Mouse (Mus musculus) limb, embryonic 11.5 days (tissue): Measurements from ENCODE around the gene Ubp1. TPM values are rescaled to one million over a fixed set of nuclear protein-coding genes. Genes with fewer than 3 reads are reported as not detected.
"Not testable (repeated sequence)": the region's sequence is repeated elsewhere in the genome, so short reads cannot be mapped to it uniquely, and the experiment has no call there.

ENCODE experiments used
- ATAC-seq: fragments of 200-750 bp; cut with Nextera tagmentation; 2 replicates; pipeline ENCODE4 v1.8.0; 2017; ENCODE audit warnings: low read depth; ENCODE audit not compliant: insufficient number of reproducible peaks, low FRiP score, low TSS enrichment
- DNase-seq: peaks from one replicate; pipeline ENCODE4 v3.0.0-alpha.2; 2015; ENCODE audit warnings: low spot score
- H3K27ac ChIP-seq: fragments of 300-500 bp; sonication (generic); replicated peaks from 2 replicates; pipeline ENCODE4 v1.5.1; 2014; ENCODE audit warnings: low read depth, mild to moderate bottlenecking, low read length
- H3K27me3 ChIP-seq: fragments of 300-500 bp; sonication (generic); 2 replicates; pipeline ENCODE4 v1.6.1; 2014; ENCODE audit warnings: mild to moderate bottlenecking, low read length, mixed read lengths; ENCODE audit not compliant: control insufficient read depth, insufficient read depth
- H3K36me3 ChIP-seq: fragments of 300-500 bp; sonication (generic); 2 replicates; pipeline ENCODE4 v1.6.1; 2014; ENCODE audit warnings: mild to moderate bottlenecking, low read length, moderate library complexity, mixed read lengths; ENCODE audit not compliant: control insufficient read depth, insufficient read depth
- H3K4me1 ChIP-seq: fragments of 300-500 bp; sonication (generic); 2 replicates; pipeline ENCODE4 v1.6.1; 2014; ENCODE audit warnings: low read length, mixed read lengths; ENCODE audit not compliant: control insufficient read depth, insufficient read depth
- H3K4me2 ChIP-seq: fragments of 300-500 bp; sonication (generic); 2 replicates; pipeline ENCODE4 v1.6.1; 2014; ENCODE audit warnings: low read depth, mild to moderate bottlenecking, moderate library complexity; ENCODE audit not compliant: severe bottlenecking
- H3K4me3 ChIP-seq: fragments of 300-500 bp; sonication (generic); 2 replicates; pipeline ENCODE4 v1.5.1; 2014; ENCODE audit warnings: low read depth, low read length
- H3K9ac ChIP-seq: fragments of 300-500 bp; sonication (generic); 2 replicates; pipeline ENCODE4 v1.6.1; 2014; ENCODE audit warnings: mild to moderate bottlenecking, low read length
- H3K9me3 ChIP-seq: fragments of 300-500 bp; sonication (generic); 2 replicates; pipeline ENCODE4 v1.6.1; 2016; ENCODE audit warnings: low read length; ENCODE audit not compliant: control insufficient read depth
- WGBS: fragments of 180-500 bp; shearing (Covaris S2); extraction: QIAGEN DNeasy Blood & Tissue Kit; methylation state at CpG from one replicate; pipeline ENCODE4 v1.1.7; 2014; 5-methylcytosine and 5-hydroxymethylcytosine counted together
- polyA plus RNA-seq: library from polyadenylated mRNA; unstranded; fragments of >200 nt; fragmentation: Nextera tagmentation; extraction: Ambion mirVana; gene quantifications from 2 replicates; pipeline ENCODE4 v1.2.1, GENCODE M21; 2014

The Ubp1 gene
- polyA plus RNA-seq: 49.7 and 50.2 TPM in 2 replicates

DNA sequence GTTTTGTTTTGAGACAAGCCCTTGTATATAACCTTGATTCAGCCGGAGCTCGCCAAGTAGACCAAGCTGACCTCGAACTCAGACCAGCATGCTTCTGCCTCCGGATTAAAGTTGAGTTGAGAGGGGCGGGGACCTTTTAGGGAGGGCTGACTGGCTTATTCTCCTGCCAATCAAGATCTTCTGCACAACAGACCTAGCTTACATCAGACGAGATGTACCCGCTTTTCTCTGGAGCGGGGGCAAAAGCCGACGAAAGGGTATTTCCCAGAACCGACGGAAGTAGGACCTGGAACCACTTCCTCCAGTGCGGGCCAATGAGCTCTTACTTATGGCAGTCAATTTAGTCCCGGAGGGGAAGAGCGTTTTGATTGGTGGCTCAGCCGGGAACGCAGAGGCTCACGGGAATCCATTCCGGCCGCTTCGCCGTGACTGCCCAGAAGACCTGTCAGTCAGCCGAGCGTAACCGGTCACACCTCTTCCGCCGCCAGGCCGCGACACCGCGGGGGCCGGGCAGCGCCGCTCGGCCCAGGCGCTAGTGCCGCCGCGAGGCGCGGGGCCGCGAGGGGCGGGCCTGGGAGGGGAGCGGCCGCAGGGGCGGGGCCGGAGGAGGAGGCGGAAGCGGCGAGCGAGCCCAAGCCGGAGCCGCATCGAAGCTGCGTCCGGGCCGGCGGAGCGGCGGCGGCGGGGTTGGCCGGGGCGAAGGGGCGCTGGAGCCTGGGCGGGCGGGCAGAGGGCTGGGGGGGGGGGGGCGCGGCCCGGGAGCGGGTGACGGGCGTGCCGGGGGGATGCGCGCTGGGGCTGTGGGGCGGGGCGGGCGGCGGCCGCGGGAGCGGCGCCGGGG, at the start of gene Ubp1:
Ubp1 (plus strand) TSS at position 401 of the 841 bp plus-strand sequence.
- Histone ChIP-seq H3K4me2 (peak within 1 kb of the TSS; percentile 83), H3K27me3 (no peaks in the 10 kb centered on the region), H3K9ac (peak within 1 kb of the TSS; percentile 91), H3K27ac (peak within 1 kb of the TSS; percentile 84), H3K4me3 (peak within 1 kb of the TSS; percentile 85), H3K4me1 (peaks cover 7% of the 10 kb centered on the region; the same call in 1 of the 2 replicates), H3K36me3 (no peaks in the 10 kb centered on the region), H3K9me3 (no peaks in the 10 kb centered on the region)
- ATAC-seq (peak; percentile 98), DNase-seq (peak; percentile 93)
- under 1% methylated on average over 53 of the region's 86 CpGs for WGBS

DNA sequence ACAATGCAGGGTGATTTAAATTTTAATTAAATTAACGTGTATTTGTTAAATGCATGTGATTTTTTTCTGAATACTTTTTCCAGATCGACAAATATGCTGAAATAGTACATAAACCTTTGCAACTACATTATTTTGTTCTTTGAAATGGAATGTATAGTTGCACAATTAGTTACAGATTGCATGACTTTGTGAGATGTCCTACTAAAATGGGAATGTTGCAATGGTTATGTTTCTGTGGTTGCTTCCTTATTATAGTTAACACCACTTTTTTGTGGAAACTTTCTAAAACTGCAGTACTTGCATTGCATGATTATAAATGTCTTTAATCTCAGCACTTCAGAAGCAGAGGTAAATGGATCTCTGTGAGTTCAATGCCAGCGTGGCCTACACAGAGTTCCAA, 35.8 kb upstream of the Ubp1 start:
- H3K4me3 ChIP-seq: no peak overlapping the region
- DNase-seq: no peak
- peaks cover 4% of the 10 kb centered on the region for H3K36me3 ChIP-seq
- no peak overlapping the region for H3K27ac ChIP-seq
- H3K4me1 ChIP-seq: no peaks in the 10 kb centered on the region
- no peak overlapping the region for H3K4me2 ChIP-seq
- no peak for ATAC-seq
- H3K27me3 ChIP-seq: no peaks in the 10 kb centered on the region
- H3K9ac ChIP-seq: no peak overlapping the region
- H3K9me3 ChIP-seq: no peaks in the 10 kb centered on the region
- 92% methylated on average over 3 of the region's 3 CpGs for WGBS

DNA sequence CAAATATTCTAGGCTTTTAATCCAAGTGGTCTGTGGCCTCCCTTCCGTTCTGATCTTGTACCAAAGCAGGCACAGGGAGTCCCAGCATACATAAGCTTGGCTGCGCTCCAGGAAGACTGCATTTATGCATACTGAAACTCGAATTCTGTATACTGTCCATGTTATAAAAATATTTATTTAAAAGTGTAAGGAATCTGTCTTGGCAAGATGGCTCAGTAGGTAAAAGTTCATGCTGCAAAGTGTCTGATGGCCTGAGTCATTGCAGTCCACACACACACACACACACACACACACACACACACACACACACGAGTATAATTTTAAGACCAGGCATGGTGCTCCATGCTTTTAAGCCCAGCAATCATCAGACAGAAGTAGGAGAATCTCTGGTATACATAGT, 27.6 kb upstream of the Ubp1 start:
- H3K4me2 ChIP-seq: no peak overlapping the region
- H3K4me3 ChIP-seq: no peak overlapping the region
- H3K27ac ChIP-seq: no peak overlapping the region
- WGBS: 84% methylated on average over 4 of the region's 4 CpGs
- no peaks in the 10 kb centered on the region for H3K9me3 ChIP-seq
- no peaks in the 10 kb centered on the region for H3K27me3 ChIP-seq
- H3K4me1 ChIP-seq: no peaks in the 10 kb centered on the region
- H3K9ac ChIP-seq: no peak overlapping the region
- H3K36me3 ChIP-seq: peaks cover 2% of the 10 kb centered on the region; the same call in 1 of the 2 replicates
- DNase-seq: no peak
- no peak for ATAC-seq

DNA sequence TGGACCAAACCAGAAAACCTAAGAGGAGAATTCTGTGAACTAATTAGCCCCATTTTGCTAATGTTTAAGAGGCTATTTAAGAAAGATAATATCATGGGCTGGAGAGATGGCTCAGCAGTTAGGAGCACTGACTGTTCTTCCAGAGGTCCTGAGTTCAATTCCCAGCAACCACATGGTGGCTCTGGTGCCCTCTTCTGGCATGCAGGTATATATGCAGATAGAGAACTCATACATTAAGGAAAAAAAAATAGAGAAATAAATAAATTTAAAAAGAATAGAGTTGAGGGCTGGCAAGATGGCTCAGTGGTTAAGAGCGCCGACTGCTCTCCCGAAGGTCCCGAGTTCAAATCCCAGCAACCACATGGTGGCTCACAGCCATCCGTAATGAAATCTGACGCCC, 26.4 kb upstream of the Ubp1 start:
- H3K4me3 ChIP-seq, H3K27ac ChIP-seq, H3K36me3 ChIP-seq, H3K9me3 ChIP-seq, H3K9ac ChIP-seq, ATAC-seq, H3K27me3 ChIP-seq, H3K4me2 ChIP-seq, H3K4me1 ChIP-seq, DNase-seq: not testable (repeated sequence)
- WGBS: 94% methylated on average over 6 of the region's 6 CpGs

DNA sequence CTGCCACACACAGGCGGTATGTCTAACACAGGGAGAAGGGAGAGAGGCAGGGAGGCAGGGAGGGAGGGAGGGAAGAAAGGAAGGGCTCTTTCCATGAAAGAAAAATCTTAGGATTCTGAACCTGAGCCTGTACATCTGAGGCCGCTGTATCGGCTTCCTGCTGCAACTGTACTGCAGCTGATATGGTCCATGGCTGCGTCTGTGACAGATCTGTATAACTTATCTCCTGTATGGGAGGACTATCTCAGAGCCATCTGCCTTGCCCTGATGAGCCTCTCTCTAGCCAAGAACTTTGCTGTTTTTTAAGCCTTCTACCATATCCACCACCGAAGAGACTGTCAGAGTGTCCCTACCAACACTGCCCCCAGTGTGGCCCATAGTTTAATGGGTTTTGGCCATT, 14.9 kb upstream of the Ubp1 start:
- Histone ChIP-seq H3K4me2 (no peak overlapping the region), H3K36me3 (peaks cover 2% of the 10 kb centered on the region; the same call in 1 of the 2 replicates), H3K27ac (no peak overlapping the region), H3K9me3 (no peaks in the 10 kb centered on the region), H3K4me1 (no peaks in the 10 kb centered on the region), H3K4me3 (no peak overlapping the region), H3K27me3 (no peaks in the 10 kb centered on the region), H3K9ac (no peak overlapping the region)
- no peak for DNase-seq
- ATAC-seq: no peak
- WGBS: 96% methylated on average over 5 of the region's 5 CpGs

DNA sequence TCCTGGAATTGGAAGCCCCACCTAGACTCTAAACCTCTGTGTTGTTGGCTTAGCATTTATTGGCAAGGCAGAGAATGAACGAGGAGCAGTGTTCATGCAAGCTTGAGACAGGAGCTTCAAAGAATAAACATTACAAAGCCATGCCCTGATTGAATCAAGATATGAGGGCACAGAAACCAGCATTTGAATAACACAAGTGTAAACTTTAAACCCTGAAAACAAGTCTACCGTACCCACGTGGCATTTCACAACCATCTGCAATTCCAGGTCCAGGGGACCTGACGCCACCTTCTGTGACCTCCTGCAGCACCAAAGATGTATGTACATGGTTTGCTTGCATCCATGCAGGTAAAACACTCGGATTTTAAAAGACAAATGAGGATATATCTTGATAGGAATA, 8.1 kb upstream of the Ubp1 start:
- Histone ChIP-seq H3K36me3 (no peaks in the 10 kb centered on the region), H3K4me1 (no peaks in the 10 kb centered on the region), H3K27me3 (no peaks in the 10 kb centered on the region), H3K9ac (no peak overlapping the region), H3K9me3 (no peaks in the 10 kb centered on the region), H3K4me2 (no peak overlapping the region), H3K4me3 (no peak overlapping the region), H3K27ac (no peak overlapping the region)
- no peak for ATAC-seq
- no peak for DNase-seq
- WGBS: 92% methylated on average over 5 of the region's 5 CpGs

DNA sequence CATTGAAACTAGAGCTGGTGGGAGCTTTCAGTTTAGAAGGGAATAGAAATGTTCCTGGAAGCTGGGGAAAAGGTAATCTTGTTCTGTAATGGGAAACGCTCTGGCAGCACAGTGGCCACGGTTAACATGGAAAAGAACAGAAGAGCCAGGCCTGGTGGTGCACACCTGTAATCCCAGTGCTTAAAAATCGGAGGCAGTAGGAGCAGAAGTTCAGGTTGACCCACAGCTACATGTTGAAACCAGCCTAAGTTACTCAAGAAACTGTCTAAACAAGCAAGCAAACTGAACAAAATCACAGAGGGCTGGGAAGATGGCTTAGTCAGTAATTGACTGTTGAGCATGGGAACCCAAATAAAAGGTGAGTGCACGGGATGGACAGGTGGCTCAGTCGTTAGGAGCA, 5.9 kb upstream of the Ubp1 start:
- Histone ChIP-seq H3K4me1 (no peaks in the 10 kb centered on the region), H3K27me3 (no peaks in the 10 kb centered on the region), H3K36me3 (no peaks in the 10 kb centered on the region), H3K9me3 (no peaks in the 10 kb centered on the region), H3K9ac (no peak overlapping the region), H3K4me2 (no peak overlapping the region), H3K27ac (no peak overlapping the region), H3K4me3 (no peak overlapping the region)
- 88% methylated on average over 5 of the region's 5 CpGs for WGBS
- no peak for DNase-seq
- no peak for ATAC-seq

DNA sequence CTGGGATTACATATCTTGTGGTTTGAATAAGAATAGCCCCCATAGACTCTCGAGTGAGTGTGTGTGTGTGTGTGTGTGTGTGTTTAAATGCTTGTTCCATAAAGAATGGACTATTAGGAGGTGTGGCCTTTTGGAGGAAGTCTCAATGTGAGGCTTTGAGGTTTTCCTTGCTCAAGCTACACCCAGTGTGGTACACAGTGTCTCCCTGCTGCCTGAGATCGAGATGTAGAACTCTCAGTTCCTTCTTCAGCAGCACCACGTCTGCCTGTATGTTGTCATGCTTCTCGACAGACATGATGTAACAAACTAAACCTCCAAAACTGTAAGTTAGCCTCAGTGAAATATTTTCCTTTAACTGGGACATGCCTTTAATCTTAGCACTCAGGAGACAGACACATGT, 2.1 kb upstream of the Ubp1 start:
- H3K9ac ChIP-seq: no peak overlapping the region
- DNase-seq (no peak), ATAC-seq (no peak)
- no peak overlapping the region for H3K4me3 ChIP-seq
- no peaks in the 10 kb centered on the region for H3K27me3 ChIP-seq
- H3K4me1 ChIP-seq: peaks cover 7% of the 10 kb centered on the region; the same call in 1 of the 2 replicates
- no peak overlapping the region for H3K27ac ChIP-seq
- H3K4me2 ChIP-seq: no peak overlapping the region
- WGBS: 90% methylated on average over 4 of the region's 4 CpGs
- H3K9me3 ChIP-seq: no peaks in the 10 kb centered on the region
- H3K36me3 ChIP-seq: no peaks in the 10 kb centered on the region
